Mouse (Mus musculus) spleen, adult 2 months (tissue): Measurements from ENCODE around the gene Hyal2.

Experiments used
- CTCF ChIP-seq: fragments of 200-500 bp; IDR thresholded peaks from 2 replicates; pipeline ENCODE4 v1.5.1; 2011; ENCODE audit warnings: mild to moderate bottlenecking, inconsistent platforms; ENCODE audit not compliant: insufficient read depth, insufficient read length, insufficient replicate concordance; ENCODE audit errors: extremely low read depth
- POLR2A ChIP-seq: fragments of 200-500 bp; IDR thresholded peaks from 2 replicates; pipeline ENCODE4 v1.6.1; 2011; ENCODE audit warnings: low read depth, low read length, inconsistent platforms

- no peak for TF ChIP-seq POLR2A
- no peak for TF ChIP-seq CTCF
These were observed 27.3 kb upstream of the Hyal2 start for GRCm38 (mm10) chr9:107540420-107540819.
